Mouse (Mus musculus): ENCODE measurements at regions not wholly inside any gene's neighbourhood (a gene's known extent, or its start where the extent isn't known, plus 50 kb on each side); places are given as distances from the start of the nearest gene placed in this dataset.

DNA sequence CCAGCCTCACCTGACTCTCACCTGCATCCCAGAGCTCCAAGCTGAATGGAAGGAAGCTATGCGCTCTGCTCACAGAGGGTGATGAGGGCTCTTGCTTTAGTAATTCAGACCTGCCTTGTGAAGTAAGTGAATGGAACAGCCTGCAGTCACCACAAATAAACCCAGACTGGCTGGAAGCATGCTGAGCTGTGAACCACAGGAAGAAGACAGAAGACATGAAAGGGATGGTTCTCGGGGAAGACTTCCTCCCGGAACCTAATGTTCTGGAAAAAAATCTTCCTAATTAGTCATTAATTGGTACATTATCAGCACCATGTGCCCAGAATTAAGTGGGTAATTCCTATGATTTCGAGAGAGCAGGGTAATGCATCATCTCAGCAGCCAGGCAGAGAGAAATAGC, 100.3 kb downstream of the Ets2 start:
- H3K4me2 ChIP-seq (ENCODE audit: low read length), result no peak overlapping the region
- no peaks in the 10 kb centered on the region for H3K36me3 ChIP-seq (ENCODE audit: control insufficient read depth, insufficient read depth, low read length)
- DNase-seq, result no peak
- H3K27me3 ChIP-seq (ENCODE audit: control insufficient read depth, insufficient read depth, low read length), result no peaks in the 10 kb centered on the region
- no peak for ATAC-seq (ENCODE audit: low FRiP score, low TSS enrichment)
- H3K4me1 ChIP-seq (ENCODE audit: control insufficient read depth, insufficient read depth, low read length), result no peaks in the 10 kb centered on the region
- H3K9ac ChIP-seq (replicated peaks; ENCODE audit: low read length), result no peak overlapping the region
- WGBS, result 70% methylated on average over 4 of the region's 4 CpGs
- H3K4me3 ChIP-seq (replicated peaks; ENCODE audit: low read depth, low read length), result no peak overlapping the region
- no peak overlapping the region for H3K27ac ChIP-seq (replicated peaks; ENCODE audit: low read depth, low read length)
- H3K9me3 ChIP-seq (ENCODE audit: control insufficient read depth, low read length), result no peaks in the 10 kb centered on the region

GRCm38 (mm10) chr16:95800911-95801442, 99.1 kb downstream of the Ets2 start:
- Histone ChIP-seq H3K36me3 (ENCODE audit: control insufficient read depth, insufficient read depth, low read length) (no peaks in the 10 kb centered on the region), H3K9ac (replicated peaks; ENCODE audit: low read length) (no peak overlapping the region), H3K4me3 (replicated peaks; ENCODE audit: low read depth, low read length) (no peak overlapping the region), H3K27ac (replicated peaks; ENCODE audit: low read depth, low read length) (no peak overlapping the region), H3K4me1 (ENCODE audit: control insufficient read depth, insufficient read depth, low read length) (no peaks in the 10 kb centered on the region), H3K4me2 (ENCODE audit: low read length) (no peak overlapping the region), H3K9me3 (ENCODE audit: control insufficient read depth, low read length) (no peaks in the 10 kb centered on the region), H3K27me3 (ENCODE audit: control insufficient read depth, insufficient read depth, low read length) (no peaks in the 10 kb centered on the region)
- no peak for ATAC-seq (ENCODE audit: low FRiP score, low TSS enrichment)
- no peak for DNase-seq
- 82% methylated on average over 7 of the region's 7 CpGs for WGBS

DNA sequence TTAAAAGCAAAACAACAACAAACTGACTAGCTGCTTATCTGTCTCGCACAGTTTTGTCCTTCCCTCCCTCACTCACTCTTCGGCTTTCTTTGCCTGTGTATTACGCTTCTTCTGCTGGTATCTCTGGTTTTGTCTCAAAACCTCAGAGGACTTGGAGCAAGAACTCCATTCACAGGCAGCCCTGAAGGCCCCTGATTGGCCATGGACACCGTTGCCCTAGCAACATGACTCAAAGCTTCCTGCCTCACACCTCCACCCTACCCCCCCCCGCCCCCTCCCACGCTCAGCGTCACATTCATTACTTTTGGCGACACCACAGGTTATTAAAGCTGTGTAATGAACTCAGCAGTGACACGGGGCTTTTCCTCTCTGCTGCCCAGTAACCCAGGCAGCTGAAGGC, 96.7 kb downstream of the Ets2 start:
- Histone ChIP-seq H3K4me3 (replicated peaks; ENCODE audit: low read depth, low read length) (no peak overlapping the region), H3K4me2 (ENCODE audit: low read length) (no peak overlapping the region), H3K9me3 (ENCODE audit: control insufficient read depth, low read length) (no peaks in the 10 kb centered on the region), H3K36me3 (ENCODE audit: control insufficient read depth, insufficient read depth, low read length) (no peaks in the 10 kb centered on the region), H3K9ac (replicated peaks; ENCODE audit: low read length) (no peak overlapping the region), H3K4me1 (ENCODE audit: control insufficient read depth, insufficient read depth, low read length) (no peaks in the 10 kb centered on the region), H3K27me3 (ENCODE audit: control insufficient read depth, insufficient read depth, low read length) (no peaks in the 10 kb centered on the region), H3K27ac (replicated peaks; ENCODE audit: low read depth, low read length) (no peak overlapping the region)
- DNase-seq (no peak), ATAC-seq (ENCODE audit: low FRiP score, low TSS enrichment) (no peak)
- 48% methylated on average over 9 of the region's 9 CpGs for WGBS

DNA sequence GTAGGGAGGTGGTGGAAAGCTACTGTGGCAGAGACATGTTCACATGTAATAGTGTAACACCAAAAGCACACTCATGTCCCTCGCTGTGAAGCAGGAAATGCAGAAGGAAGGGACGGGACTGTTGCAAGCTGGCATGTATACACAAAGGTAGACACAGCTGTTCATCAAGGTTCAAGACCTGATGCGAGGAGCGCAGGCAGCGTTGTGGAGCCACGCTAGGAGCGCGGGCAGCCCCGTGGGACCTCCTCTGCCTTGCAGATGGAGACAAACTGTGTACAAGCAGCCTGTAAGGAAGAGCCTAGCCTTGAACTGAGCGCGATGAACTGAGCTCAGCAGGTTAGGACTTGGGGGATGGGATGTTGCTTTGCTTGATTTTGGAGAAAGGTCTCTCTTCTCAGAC, 96.2 kb downstream of the Ets2 start:
- Histone ChIP-seq H3K4me3 (replicated peaks; ENCODE audit: low read depth, low read length) (no peak overlapping the region), H3K27me3 (ENCODE audit: control insufficient read depth, insufficient read depth, low read length) (no peaks in the 10 kb centered on the region), H3K4me1 (ENCODE audit: control insufficient read depth, insufficient read depth, low read length) (no peaks in the 10 kb centered on the region), H3K9me3 (ENCODE audit: control insufficient read depth, low read length) (no peaks in the 10 kb centered on the region), H3K9ac (replicated peaks; ENCODE audit: low read length) (no peak overlapping the region), H3K4me2 (ENCODE audit: low read length) (no peak overlapping the region), H3K36me3 (ENCODE audit: control insufficient read depth, insufficient read depth, low read length) (no peaks in the 10 kb centered on the region), H3K27ac (replicated peaks; ENCODE audit: low read depth, low read length) (no peak overlapping the region)
- DNase-seq (peak; percentile 22), ATAC-seq (ENCODE audit: low FRiP score, low TSS enrichment) (no peak)
- WGBS, result 80% methylated on average over 11 of the region's 11 CpGs

DNA sequence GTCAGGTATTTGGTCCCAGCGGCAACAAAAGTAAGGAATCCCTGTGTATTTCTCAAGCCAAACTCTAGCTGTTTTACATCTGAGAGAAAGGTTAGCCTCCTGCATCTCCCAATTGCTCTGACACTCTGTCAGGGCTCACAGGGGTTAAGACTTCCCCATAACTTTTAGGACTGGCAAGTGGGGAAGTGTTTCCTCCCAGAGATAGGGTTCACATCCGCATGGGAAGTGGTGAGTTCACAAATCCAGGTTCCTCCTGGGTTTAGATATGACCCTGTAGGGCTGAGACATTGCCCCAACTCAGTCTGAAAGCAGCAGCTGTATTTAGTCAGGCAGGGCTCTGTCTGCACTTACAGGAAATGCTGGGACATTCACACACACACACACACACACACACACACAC, 95.3 kb downstream of the Ets2 start:
- H3K27me3 ChIP-seq (ENCODE audit: control insufficient read depth, insufficient read depth, low read length), result no peaks in the 10 kb centered on the region
- WGBS, result 91% methylated on average over 2 of the region's 2 CpGs
- H3K4me3 ChIP-seq (replicated peaks; ENCODE audit: low read depth, low read length), result no peak overlapping the region
- no peak overlapping the region for H3K9ac ChIP-seq (replicated peaks; ENCODE audit: low read length)
- H3K4me2 ChIP-seq (ENCODE audit: low read length), result no peak overlapping the region
- no peaks in the 10 kb centered on the region for H3K4me1 ChIP-seq (ENCODE audit: control insufficient read depth, insufficient read depth, low read length)
- H3K27ac ChIP-seq (replicated peaks; ENCODE audit: low read depth, low read length), result no peak overlapping the region
- ATAC-seq (ENCODE audit: low FRiP score, low TSS enrichment), result no peak
- H3K9me3 ChIP-seq (ENCODE audit: control insufficient read depth, low read length), result no peaks in the 10 kb centered on the region
- DNase-seq, result no peak
- H3K36me3 ChIP-seq (ENCODE audit: control insufficient read depth, insufficient read depth, low read length), result no peaks in the 10 kb centered on the region

DNA sequence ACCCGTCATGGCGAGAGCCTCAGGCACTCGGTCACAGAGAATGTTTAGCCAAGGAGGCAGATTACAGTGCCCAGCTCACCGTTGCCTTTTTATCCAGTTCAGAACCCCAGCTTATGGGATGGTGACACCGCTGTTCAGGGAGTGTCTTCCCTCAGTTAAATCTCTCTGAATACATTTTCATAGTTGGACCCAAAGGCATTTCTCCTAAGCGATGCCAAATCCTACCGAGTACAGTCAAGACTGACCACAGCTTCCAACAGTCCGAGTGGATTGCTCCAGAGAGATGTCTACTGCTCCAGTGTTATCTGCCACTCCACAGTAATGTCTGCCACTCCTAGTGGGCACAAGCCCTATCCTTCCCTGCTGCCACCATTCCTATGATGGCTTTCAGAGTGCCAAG, 93.0 kb downstream of the Ets2 start:
- H3K4me2 ChIP-seq (ENCODE audit: low read length), result no peak overlapping the region
- H3K4me1 ChIP-seq (ENCODE audit: control insufficient read depth, insufficient read depth, low read length), result no peaks in the 10 kb centered on the region
- DNase-seq (no peak), ATAC-seq (ENCODE audit: low FRiP score, low TSS enrichment) (no peak)
- H3K9me3 ChIP-seq (ENCODE audit: control insufficient read depth, low read length), result no peaks in the 10 kb centered on the region
- WGBS, result 81% methylated on average over 8 of the region's 8 CpGs
- no peak overlapping the region for H3K9ac ChIP-seq (replicated peaks; ENCODE audit: low read length)
- H3K27ac ChIP-seq (replicated peaks; ENCODE audit: low read depth, low read length), result no peak overlapping the region
- no peaks in the 10 kb centered on the region for H3K27me3 ChIP-seq (ENCODE audit: control insufficient read depth, insufficient read depth, low read length)
- no peaks in the 10 kb centered on the region for H3K36me3 ChIP-seq (ENCODE audit: control insufficient read depth, insufficient read depth, low read length)
- H3K4me3 ChIP-seq (replicated peaks; ENCODE audit: low read depth, low read length), result no peak overlapping the region

- H3K4me3 ChIP-seq (replicated peaks; ENCODE audit: low read depth, low read length), result no peak overlapping the region
- H3K9ac ChIP-seq (replicated peaks; ENCODE audit: low read length), result no peak overlapping the region
- ATAC-seq (ENCODE audit: low FRiP score, low TSS enrichment) (no peak), DNase-seq (no peak)
- no peaks in the 10 kb centered on the region for H3K36me3 ChIP-seq (ENCODE audit: control insufficient read depth, insufficient read depth, low read length)
- no peaks in the 10 kb centered on the region for H3K9me3 ChIP-seq (ENCODE audit: control insufficient read depth, low read length)
- H3K27ac ChIP-seq (replicated peaks; ENCODE audit: low read depth, low read length), result no peak overlapping the region
- H3K4me2 ChIP-seq (ENCODE audit: low read length), result no peak overlapping the region
- 74% methylated on average over 10 of the region's 10 CpGs for WGBS
- no peaks in the 10 kb centered on the region for H3K4me1 ChIP-seq (ENCODE audit: control insufficient read depth, insufficient read depth, low read length)
- no peaks in the 10 kb centered on the region for H3K27me3 ChIP-seq (ENCODE audit: control insufficient read depth, insufficient read depth, low read length)
These were observed 92.4 kb downstream of the Ets2 start for GRCm38 (mm10) chr16:95794281-95794727.

DNA sequence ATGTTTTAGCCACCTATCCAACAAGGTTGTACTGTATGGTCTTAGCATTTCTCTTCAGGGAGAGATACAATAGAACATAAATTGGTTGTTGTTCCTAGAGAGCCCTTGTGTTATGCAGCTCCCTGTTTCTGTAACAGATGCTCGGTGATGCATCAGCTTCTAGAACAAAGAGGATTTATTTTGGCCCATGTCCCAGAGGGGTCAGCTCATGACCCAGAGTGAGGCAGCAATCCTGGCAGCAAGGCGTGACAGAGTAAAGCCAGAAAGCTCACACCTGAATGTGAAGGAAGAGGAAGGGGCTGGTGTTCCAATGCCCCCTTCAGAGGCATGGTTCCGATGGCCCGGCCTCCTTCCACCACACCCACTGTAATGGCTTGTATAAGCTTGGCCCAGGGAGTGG, 88.8 kb downstream of the Ets2 start:
- ATAC-seq (ENCODE audit: low FRiP score, low TSS enrichment), result no peak
- H3K4me1 ChIP-seq (ENCODE audit: control insufficient read depth, insufficient read depth, low read length), result no peaks in the 10 kb centered on the region
- no peaks in the 10 kb centered on the region for H3K27me3 ChIP-seq (ENCODE audit: control insufficient read depth, insufficient read depth, low read length)
- no peak for DNase-seq
- H3K27ac ChIP-seq (replicated peaks; ENCODE audit: low read depth, low read length), result no peak overlapping the region
- H3K36me3 ChIP-seq (ENCODE audit: control insufficient read depth, insufficient read depth, low read length), result no peaks in the 10 kb centered on the region
- 82% methylated on average over 4 of the region's 4 CpGs for WGBS
- H3K4me2 ChIP-seq (ENCODE audit: low read length), result no peak overlapping the region
- H3K9ac ChIP-seq (replicated peaks; ENCODE audit: low read length), result no peak overlapping the region
- no peaks in the 10 kb centered on the region for H3K9me3 ChIP-seq (ENCODE audit: control insufficient read depth, low read length)
- no peak overlapping the region for H3K4me3 ChIP-seq (replicated peaks; ENCODE audit: low read depth, low read length)

DNA sequence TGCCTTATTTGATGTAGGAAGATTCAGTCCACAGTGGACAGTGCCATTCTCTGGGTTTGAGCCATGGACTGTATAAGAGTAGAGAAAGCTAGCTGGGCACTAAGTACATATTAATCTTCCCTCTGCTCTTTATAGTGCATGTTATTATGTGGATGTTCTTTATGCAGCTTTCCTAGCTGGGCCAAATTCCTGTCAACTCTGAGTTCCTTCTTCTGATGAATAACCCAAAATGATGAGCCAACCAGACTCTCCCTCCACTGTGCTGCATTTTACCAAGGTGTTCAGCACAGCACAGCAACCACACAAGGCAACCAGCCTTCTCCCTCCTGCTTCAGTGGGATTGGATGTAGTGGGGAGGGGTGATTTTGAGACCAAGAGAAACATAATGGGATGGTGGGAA, 87.7 kb downstream of the Ets2 start:
- Histone ChIP-seq H3K4me1 (ENCODE audit: control insufficient read depth, insufficient read depth, low read length) (no peaks in the 10 kb centered on the region), H3K9me3 (ENCODE audit: control insufficient read depth, low read length) (no peaks in the 10 kb centered on the region), H3K4me3 (replicated peaks; ENCODE audit: low read depth, low read length) (no peak overlapping the region), H3K36me3 (ENCODE audit: control insufficient read depth, insufficient read depth, low read length) (no peaks in the 10 kb centered on the region), H3K9ac (replicated peaks; ENCODE audit: low read length) (no peak overlapping the region), H3K4me2 (ENCODE audit: low read length) (no peak overlapping the region), H3K27ac (replicated peaks; ENCODE audit: low read depth, low read length) (no peak overlapping the region), H3K27me3 (ENCODE audit: control insufficient read depth, insufficient read depth, low read length) (no peaks in the 10 kb centered on the region)
- ATAC-seq (ENCODE audit: low FRiP score, low TSS enrichment) (no peak), DNase-seq (no peak)
